Mouse (Mus musculus) lung, postnatal 25 days (tissue): ENCODE measurements at regions not wholly inside any gene's neighbourhood (a gene's known extent, or its start where the extent isn't known, plus 50 kb on each side); places are given as distances from the start of the nearest gene placed in this dataset.
A peak's percentile ranks its signal among the peaks of the same experiment; 100 is the strongest.

Experiments used
- DNase-seq: peaks from one replicate; pipeline ENCODE4 v3.0.0; 2022; ENCODE audit warnings: low spot score

GRCm38 (mm10) chr10:83897558-83897957, 174.9 kb downstream of the 1500009L16Rik start:
- DNase-seq, result no peak

GRCm38 (mm10) chr10:83906751-83907150, 184.1 kb downstream of the 1500009L16Rik start:
- DNase-seq, result no peak

GRCm38 (mm10) chr10:83910649-83911370, 188.1 kb downstream of the 1500009L16Rik start:
- no peak for DNase-seq

- DNase-seq, result no peak
These were observed 191.9 kb downstream of the 1500009L16Rik start for GRCm38 (mm10) chr10:83914401-83915132.

GRCm38 (mm10) chr10:83915133-83915730, 192.6 kb downstream of the 1500009L16Rik start:
- DNase-seq, result no peak

- no peak for DNase-seq
These were observed 204.3 kb downstream of the 1500009L16Rik start for GRCm38 (mm10) chr10:83926990-83927389.

GRCm38 (mm10) chr10:83927554-83927953, 204.9 kb downstream of the 1500009L16Rik start:
- no peak for DNase-seq

- peak; percentile 69 for DNase-seq
These were observed 209.1 kb downstream of the 1500009L16Rik start for GRCm38 (mm10) chr10:83931758-83932157.

GRCm38 (mm10) chr10:83933201-83933600, 210.5 kb downstream of the 1500009L16Rik start:
- DNase-seq, result no peak

- no peak for DNase-seq
These were observed 211.8 kb downstream of the 1500009L16Rik start for GRCm38 (mm10) chr10:83934498-83934897.

GRCm38 (mm10) chr10:83937168-83937567, 214.5 kb downstream of the 1500009L16Rik start:
- DNase-seq, result peak; percentile 78

GRCm38 (mm10) chr10:83942101-83942500, 219.4 kb downstream of the 1500009L16Rik start:
- DNase-seq, result no peak

GRCm38 (mm10) chr10:83944158-83944557, 221.5 kb downstream of the 1500009L16Rik start:
- DNase-seq, result no peak

GRCm38 (mm10) chr10:83944897-83945296, 222.2 kb downstream of the 1500009L16Rik start:
- no peak for DNase-seq

GRCm38 (mm10) chr10:83945503-83945902, 222.8 kb downstream of the 1500009L16Rik start:
- no peak for DNase-seq

- DNase-seq, result peak; percentile 38
These were observed 223.8 kb downstream of the 1500009L16Rik start for GRCm38 (mm10) chr10:83946186-83947176.

GRCm38 (mm10) chr10:83957118-83957759, 234.6 kb downstream of the 1500009L16Rik start:
- DNase-seq, result no peak

- DNase-seq, result no peak
These were observed 235.7 kb downstream of the 1500009L16Rik start for GRCm38 (mm10) chr10:83958397-83958796.

GRCm38 (mm10) chr10:83958826-83959225, 236.2 kb downstream of the 1500009L16Rik start:
- DNase-seq, result no peak

- DNase-seq, result no peak
These were observed 240.6 kb downstream of the 1500009L16Rik start for GRCm38 (mm10) chr10:83963232-83963760.
